Mouse (Mus musculus): ENCODE measurements around the gene Usp32.

GRCm38 (mm10) chr11:85117160-85117559, 22.8 kb downstream of the Usp32 start:
- TF ChIP-seq POLR2A (IDR thresholded peaks at IDR 0.05; ENCODE audit: low read depth, low read length) (no peak), CTCF (conservative IDR thresholded peaks at IDR 0.05; ENCODE audit: insufficient read depth, insufficient read length, low read depth, low read length) (no peak)
